Mouse (Mus musculus): ENCODE measurements around the gene Gcnt1. TPM values are rescaled to one million over a fixed set of nuclear protein-coding genes. Genes with fewer than 3 reads are reported as not detected.

Gene Gcnt1
- total RNA-seq, 2 experiments from 2014 or later, result 1.5 to 2.5 TPM

- no peak for DNase-seq
These were observed 6.1 kb downstream of the Gcnt1 start for GRCm38 (mm10) chr19:17366364-17367090.

- peak; percentile 23 to 31 for DNase-seq
These were observed 7.9 kb downstream of the Gcnt1 start for GRCm38 (mm10) chr19:17364741-17365140.

DNA sequence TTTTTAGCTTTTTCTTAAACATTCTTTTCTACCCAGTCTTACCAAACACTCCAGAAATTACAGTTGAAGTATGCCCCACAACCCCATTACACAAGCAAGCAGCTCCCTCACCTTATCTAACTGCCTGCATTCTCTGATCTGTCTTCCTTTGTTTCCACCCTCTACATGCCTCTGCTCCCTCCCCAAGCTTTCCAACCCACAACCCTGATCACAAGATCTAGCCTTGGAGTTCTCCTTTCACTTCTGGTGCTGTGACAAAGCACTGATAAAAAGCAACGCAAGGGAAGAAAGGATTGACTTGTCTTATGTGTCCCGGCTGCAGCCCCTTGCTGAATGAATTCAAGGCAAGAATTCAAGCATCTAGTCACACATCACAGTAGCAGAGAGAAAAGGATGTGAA, 11.5 kb downstream of the Gcnt1 start:
- no peak for DNase-seq

DNA sequence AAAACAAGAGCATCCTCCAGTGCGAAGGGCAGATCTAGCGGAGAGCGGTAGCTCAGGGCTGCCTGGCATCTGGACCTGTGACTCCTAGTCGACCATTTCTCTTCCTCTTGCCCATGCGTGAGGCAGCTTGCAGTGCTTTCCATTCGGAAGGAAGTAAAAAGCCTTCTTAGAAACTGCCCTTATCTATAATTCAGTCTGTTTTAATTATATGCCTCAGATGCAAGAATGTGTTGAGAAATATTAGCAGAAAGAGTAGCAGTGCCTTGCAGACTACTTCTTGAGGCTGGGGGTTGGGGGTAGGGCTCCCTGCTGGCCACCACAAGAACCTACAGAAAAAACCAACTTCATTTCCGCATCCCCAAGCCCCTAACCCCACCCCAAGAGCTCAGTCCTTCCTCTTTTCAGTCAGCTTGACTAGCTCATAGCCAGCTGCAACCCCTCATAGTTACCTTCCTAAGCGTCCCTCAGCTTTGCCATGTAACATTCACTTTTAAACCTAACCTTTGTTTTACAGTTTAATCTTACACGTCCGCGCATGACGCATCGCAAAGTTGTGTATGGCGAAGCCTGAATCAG, 13.2 kb downstream of the Gcnt1 start:
- no peak for DNase-seq

DNA sequence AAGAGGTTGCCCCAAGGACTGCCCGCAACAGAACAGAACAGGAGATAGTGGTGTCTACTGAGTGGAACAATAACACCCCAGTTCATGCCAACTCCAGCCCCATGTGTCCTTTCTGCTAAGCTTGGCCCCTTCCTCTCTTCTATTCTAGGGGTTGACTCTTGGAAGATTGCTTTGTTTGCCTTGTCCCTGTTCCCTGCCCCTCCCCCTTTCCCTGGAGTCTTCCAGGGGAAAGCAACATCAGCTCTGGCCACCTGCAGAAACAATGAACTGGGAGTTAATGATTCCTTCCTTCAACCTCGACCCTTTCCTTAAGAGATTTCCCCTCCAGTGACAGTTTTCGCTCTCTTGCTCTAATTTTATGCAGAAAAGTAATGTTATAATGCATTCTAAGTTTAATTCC, 15.3 kb downstream of the Gcnt1 start:
- DNase-seq, result no peak

GRCm38 (mm10) chr19:17356932-17357331, 15.7 kb downstream of the Gcnt1 start:
- no peak for DNase-seq

DNA sequence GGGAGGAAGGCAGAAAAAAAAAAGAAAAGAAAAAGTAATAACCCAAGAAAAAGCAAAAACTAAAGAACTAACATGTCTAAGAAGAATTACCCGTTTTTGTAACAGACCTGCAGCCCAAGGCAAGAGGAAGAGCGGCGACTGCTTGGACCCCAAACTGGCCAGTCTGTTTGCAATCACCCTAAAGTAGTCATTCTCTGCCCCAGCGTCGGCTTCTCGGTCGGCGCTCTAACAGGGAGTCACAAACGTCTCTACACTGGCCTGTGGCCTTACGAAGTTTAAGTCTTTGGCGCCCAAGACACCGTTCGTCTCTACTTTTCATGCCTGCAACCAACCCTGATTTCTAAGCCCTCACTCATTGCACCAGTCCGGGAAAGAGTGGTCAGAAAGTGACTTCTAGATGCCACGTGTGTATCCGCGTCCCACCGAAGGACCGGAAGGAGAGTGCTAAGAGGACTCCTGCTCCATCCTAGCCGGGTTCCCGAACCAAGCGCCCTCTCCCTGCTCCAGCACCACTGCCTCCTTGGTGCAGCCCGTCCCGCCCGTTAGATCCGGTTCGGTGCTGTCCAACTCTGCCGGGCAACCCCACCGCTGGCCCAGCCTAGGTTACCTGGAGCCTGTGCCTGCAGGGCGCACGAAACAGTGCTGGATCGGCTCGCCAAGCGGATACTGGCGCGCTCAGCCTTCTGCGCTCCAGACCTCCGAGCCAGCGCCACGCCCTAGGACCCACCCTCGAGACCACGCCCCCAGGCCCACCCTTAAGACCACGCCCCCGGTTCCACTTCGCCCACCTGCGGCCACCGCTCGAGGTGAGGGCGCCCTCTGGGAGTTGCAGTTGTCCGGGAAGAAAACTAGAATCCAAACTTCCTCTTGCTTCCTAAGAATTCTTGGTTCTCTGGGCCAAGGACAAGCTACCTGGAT, 16.4 kb downstream of the Gcnt1 start:
- peak; percentile 15 to 53 for DNase-seq

DNA sequence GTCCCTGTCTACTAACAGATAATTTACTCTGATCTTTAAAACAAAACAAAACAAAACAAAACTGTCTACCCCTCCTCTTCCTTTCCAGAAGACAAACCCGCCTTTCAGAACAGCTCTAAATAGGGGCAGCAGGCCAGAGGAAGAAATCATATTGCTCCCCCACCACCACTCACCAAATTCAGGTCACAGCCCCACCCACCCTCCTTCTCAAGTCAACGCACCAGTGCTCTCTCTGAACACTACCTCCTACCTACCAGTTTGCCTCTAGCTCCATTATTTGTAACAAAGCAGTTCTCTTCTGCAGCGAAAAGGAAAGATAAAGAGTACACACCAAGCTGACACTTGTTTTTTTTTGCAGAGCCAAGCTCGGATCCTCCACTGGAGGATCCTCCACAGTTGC, 17.3 kb downstream of the Gcnt1 start:
- no peak for DNase-seq

DNA sequence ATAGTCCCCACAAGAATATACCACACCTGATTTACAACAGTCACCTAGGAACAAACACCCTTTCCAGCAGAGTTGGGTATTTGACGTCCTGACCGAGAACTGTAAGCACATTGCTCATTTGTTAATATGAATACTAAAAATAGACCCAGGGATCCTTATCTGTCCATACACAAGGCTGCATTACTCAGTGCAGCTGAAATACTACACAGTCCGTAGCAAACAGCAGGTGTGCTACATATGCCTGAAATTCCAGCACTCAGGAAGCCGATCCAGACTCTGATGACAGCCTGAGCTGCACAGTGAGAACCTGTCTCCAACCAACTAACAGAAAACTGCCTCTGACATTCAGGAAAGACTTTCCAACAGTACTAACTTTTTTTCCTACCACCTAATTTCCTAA, 17.8 kb downstream of the Gcnt1 start:
- no peak for DNase-seq

DNA sequence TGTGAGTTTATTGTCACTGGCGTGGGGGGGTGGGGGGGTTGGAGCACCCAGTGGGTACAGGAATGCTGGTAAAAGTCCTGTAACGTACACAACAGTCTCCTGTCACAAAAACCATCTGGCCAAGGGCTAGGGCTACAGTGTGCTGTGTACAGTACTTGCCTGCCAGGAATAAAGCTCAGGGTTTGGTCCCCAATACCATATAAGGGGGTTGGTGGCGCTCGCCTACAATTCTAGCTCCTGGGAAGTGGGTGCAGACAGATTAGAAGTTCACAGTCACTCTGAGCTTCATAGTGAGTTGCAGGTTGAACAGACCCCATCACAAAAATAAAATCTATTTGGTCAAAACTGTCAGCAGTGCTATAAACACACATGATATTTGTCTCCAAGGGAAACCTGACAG, 18.3 kb downstream of the Gcnt1 start:
- DNase-seq, result no peak

- no peak for DNase-seq
These were observed 18.9 kb downstream of the Gcnt1 start for GRCm38 (mm10) chr19:17353727-17354126.

DNA sequence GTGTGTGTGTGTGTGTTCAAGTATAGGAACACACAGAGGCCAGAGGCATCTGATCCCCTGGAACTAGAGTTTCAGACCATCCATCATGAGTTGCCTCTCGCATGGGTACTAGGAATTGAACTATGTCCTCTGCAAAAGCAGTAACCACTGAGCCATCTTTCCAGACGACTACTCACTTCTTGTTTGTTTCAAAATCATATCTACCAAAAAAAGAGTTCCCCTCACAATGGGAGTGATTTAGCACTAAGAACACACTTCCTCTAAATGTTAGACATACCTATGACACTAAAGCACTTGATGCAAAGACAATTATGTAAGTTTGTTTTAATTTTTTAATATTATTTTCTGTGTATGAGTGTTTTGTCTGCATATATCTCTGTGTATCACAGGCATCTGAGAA, 24.8 kb downstream of the Gcnt1 start:
- no peak for DNase-seq

DNA sequence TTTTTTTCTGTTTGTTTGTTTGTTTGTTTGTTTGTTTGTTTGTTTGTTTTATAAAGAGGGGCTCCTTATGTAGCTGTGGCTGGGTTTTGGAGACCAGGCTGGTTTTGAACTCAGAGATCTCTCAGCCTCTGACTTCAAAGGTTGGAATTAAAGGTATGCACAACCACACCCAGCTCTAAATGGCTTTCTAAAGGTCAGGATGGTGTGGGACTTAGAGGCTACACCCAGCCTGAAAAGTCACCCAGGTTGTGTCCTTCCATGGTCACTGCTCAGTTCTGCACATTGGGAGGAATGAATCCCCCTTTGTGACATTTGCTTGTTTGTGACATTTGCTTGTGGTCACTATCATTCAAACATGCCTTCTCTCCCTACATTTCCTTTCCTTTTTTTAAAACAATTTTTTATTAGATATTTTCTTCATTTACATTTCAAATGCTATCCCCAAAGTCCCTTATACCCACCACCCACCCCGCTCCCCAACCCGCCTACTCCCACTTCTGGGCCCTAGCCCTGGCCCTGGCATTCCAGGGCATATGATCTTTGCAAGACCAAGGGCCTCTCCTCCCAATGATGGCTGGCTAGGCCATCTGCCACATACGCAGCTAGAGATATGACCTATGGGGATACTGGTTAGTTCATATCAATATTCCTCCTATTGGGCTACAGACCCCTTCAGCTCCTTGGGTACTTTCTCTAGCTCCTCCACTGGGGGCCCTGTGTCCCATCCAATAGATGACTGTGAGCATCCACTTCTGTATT, 25.7 kb downstream of the Gcnt1 start:
- no peak for DNase-seq

GRCm38 (mm10) chr19:17344881-17345280, 27.8 kb downstream of the Gcnt1 start:
- DNase-seq, result no peak

GRCm38 (mm10) chr19:17339563-17339962, 33.1 kb downstream of the Gcnt1 start:
- no peak for DNase-seq

DNA sequence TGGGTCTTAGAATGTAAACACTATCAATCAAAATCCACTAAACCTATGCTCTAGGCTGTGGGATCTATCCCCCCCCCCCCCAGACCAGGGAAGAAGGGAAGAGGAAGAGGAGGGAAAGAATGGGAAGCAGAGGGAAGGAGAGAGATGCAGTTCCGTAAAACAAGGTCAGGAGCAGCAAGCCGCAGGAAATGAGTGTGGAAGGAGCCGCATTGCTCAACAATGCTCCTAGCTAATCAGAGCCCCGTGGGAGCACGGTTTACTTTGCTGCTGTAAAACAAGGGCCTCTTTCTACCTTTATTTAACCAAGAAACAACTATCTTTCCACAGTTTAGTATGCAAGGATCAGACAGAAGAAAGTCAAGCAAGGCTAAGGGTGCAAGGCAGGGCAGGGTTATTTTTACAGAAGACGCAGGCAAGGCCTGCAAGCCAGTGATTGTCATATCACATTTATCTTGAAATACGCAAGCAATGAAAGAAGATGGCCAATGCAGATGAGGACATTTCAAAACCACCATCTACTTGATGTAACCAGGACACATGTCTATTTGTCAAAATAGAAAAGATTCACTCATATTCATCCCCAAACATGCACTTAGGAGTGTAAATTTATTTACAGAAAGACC, 35.5 kb downstream of the Gcnt1 start:
- DNase-seq, result no peak

DNA sequence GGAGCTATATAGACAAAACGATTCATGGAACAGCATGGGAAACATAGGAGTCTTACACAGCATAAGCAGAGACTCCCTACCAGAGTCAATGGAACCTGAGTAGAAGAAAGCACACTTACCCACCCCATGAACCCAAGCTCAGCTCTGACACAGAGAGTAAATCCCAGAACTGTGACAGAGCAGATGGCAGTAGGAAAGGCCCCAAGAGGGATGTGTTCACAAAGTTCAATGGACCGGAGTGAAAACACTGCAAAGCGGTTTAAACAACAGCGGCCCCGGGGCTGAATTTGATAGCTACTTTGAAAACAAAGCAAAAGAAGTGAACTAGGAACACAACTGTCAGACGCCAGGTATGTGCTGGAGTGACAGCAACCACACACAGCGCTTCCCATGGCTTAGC, 36.0 kb downstream of the Gcnt1 start:
- DNase-seq, result no peak

- DNase-seq, result no peak
These were observed 37.9 kb downstream of the Gcnt1 start for GRCm38 (mm10) chr19:17334644-17335333.

GRCm38 (mm10) chr19:17333043-17333442, 39.6 kb downstream of the Gcnt1 start:
- no peak for DNase-seq

GRCm38 (mm10) chr19:17328916-17329315, 43.7 kb downstream of the Gcnt1 start:
- no peak for DNase-seq

GRCm38 (mm10) chr19:17327881-17328404, 44.7 kb downstream of the Gcnt1 start:
- no peak for DNase-seq

Measured in adrenal gland, postnatal 36 days (tissue).